In the genomic region with DNA sequence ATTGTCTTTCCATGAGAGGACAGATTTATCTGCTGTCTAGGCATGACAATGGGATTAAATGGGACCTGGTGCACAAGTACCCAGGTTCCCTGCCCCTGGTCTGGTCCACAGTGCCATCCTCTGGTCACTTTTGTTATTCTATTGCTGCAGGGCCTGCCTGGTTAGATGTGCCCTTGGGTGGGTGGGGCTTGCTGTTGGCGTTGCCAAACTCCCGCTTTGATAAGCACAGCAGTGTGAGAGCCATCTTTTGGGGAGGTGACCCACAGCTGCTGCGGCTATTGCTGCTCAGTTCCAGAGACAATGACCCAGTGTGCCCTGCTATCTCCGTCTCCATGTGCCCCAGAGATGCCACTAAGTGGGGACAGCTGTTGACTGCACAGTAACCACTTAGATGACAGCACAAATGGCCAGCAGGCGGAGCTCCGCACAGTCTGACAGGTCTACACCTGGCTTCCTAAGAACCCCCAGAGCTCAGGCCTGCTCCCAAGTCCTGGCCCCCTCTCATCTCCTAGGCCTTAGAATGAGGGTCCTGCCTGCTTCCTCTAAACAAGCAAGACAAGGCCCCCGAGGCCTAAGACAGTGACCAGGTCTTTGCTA, we compare ENCODE assay signal across 11 mouse cellular contexts. TPM values are rescaled to one million over a fixed set of nuclear protein-coding genes. Genes with fewer than 3 reads are reported as not detected.
DNase-seq lines count a peak whose midpoint lies in the region; ATAC-seq and TF ChIP-seq lines count a peak whose summit lies in the region.
"Had no signal": no experiment of that assay in that cellular context is flagged by ENCODE, and none has a peak within 500 bp of the region (broad histone marks: within the 10 kb centered on the region; RNA-seq: fewer than 3 reads in every experiment).

No protein-coding gene starts in this region.

- H3K4me3 ChIP-seq in layer of hippocampus, adult 2 months = no peak overlapping the region
- H3K4me3 ChIP-seq in MEL (ENCODE audit: control insufficient read depth in 1 of 2, insufficient read depth in 1 of 2, low read depth in 2 of 2, low read length in 2 of 2) = no peak overlapping the region
- no peak overlapping the region for H3K4me3 ChIP-seq in heart, embryonic 10.5 days
- H3K4me3 ChIP-seq in forebrain, embryonic 15.5 days = no peak overlapping the region
- H3K4me3 ChIP-seq: hindbrain, embryonic 15.5 days; limb, embryonic 10.5 days had no signal

- H3K9ac ChIP-seq in MEL (ENCODE audit: control insufficient read depth, low read depth, low read length, poor library complexity, severe bottlenecking) = no peak overlapping the region
- H3K9ac ChIP-seq in forebrain, embryonic 15.5 days (replicated peaks) = no peak overlapping the region
- H3K9ac ChIP-seq: hindbrain, embryonic 15.5 days had no signal

- WGBS in heart, embryonic 10.5 days = 54% methylated on average over 7 of the region's 7 CpGs
- WGBS in forebrain, embryonic 15.5 days = 72% methylated on average over 7 of the region's 7 CpGs

- no peaks in the 10 kb centered on the region for H3K79me2 ChIP-seq in MEL (ENCODE audit: control insufficient read depth, insufficient read depth, low read length, poor library complexity)

- H3K36me3 ChIP-seq in MEL (ENCODE audit: control insufficient read depth in 1 of 2, insufficient read depth in 2 of 2, low read length in 2 of 2) = no peaks in the 10 kb centered on the region
- no peaks in the 10 kb centered on the region for H3K36me3 ChIP-seq in splenic B cell, adult 2 months (ENCODE audit: control insufficient read depth, insufficient read depth, low read length, poor library complexity, severe bottlenecking)
- no peaks in the 10 kb centered on the region for H3K36me3 ChIP-seq in heart, embryonic 10.5 days
- H3K36me3 ChIP-seq in forebrain, embryonic 15.5 days = no peaks in the 10 kb centered on the region
- H3K36me3 ChIP-seq: hindbrain, embryonic 15.5 days; limb, embryonic 10.5 days had no signal

- no peak overlapping the region for H3K4me2 ChIP-seq in forebrain, embryonic 15.5 days (replicated peaks)
- H3K4me2 ChIP-seq: hindbrain, embryonic 15.5 days had no signal

- TF ChIP-seq EP300 in MEL (IDR thresholded peaks at IDR 0.05; ENCODE audit: low read depth in 1 of 2, low read length in 2 of 2) = no peak

- H3K27ac ChIP-seq in layer of hippocampus, adult 2 months = no peak overlapping the region
- no peak overlapping the region for H3K27ac ChIP-seq in MEL (ENCODE audit: control insufficient read depth, low read depth, low read length)
- no peak overlapping the region for H3K27ac ChIP-seq in heart, embryonic 10.5 days
- H3K27ac ChIP-seq in forebrain, embryonic 15.5 days (replicated peaks) = no peak overlapping the region
- H3K27ac ChIP-seq: hindbrain, embryonic 15.5 days; limb, embryonic 10.5 days had no signal

- peak; percentile 67 for ATAC-seq in erythroid progenitor cell, adult 5-6 weeks (replicated peaks; ENCODE audit: low FRiP score, poor library complexity, severe bottlenecking)
- ATAC-seq in forebrain, embryonic 15.5 days (replicated peaks) = no peak
- ATAC-seq: forebrain, embryonic 16.5 days had no signal

- peak; percentile 32 for TF ChIP-seq CTCF in layer of hippocampus, adult 2 months (conservative IDR thresholded peaks at IDR 0.05)
- peak in 2 of 3 experiments; percentile 35 to 57; a peak in 5 of 6 replicates for TF ChIP-seq CTCF in MEL (IDR thresholded peaks at IDR 0.05 in 2 of 3, conservative IDR thresholded peaks at IDR 0.05 in 1 of 3; ENCODE audit: control insufficient read depth in 1 of 3, insufficient read depth in 1 of 3, low read depth in 2 of 3, low read length in 3 of 3, poor library complexity in 1 of 3, severe bottlenecking in 1 of 3)

- no peak for DNase-seq in layer of hippocampus, adult 2 months (ENCODE audit: low spot score in 2 of 2)
- no peak for DNase-seq in layer of hippocampus, postnatal 25 days (ENCODE audit: extremely low spot score in 1 of 2, low spot score in 1 of 2)
- DNase-seq in MEL (ENCODE audit: low read depth, low spot score) = no peak
- peak; percentile 33 for DNase-seq in splenic B cell, adult 2 months (ENCODE audit: low read depth, low spot score)
- no peak for DNase-seq in heart, embryonic 10.5 days (ENCODE audit: low spot score)
- DNase-seq in natural killer cell, adult 2 months (ENCODE audit: low spot score in 2 of 2) = no peak

- TF ChIP-seq POLR2A in MEL (IDR thresholded peaks at IDR 0.05; ENCODE audit: control insufficient read depth in 1 of 2, insufficient read depth in 1 of 2, low read depth in 1 of 2, low read length in 2 of 2, poor library complexity in 1 of 2) = no peak

- H3K4me1 ChIP-seq in MEL (ENCODE audit: control insufficient read depth in 1 of 2, insufficient read depth in 2 of 2, low read length in 2 of 2) = no peaks in the 10 kb centered on the region
- peaks cover 18% of the 10 kb centered on the region for H3K4me1 ChIP-seq in heart, embryonic 10.5 days
- peaks cover 7% of the 10 kb centered on the region for H3K4me1 ChIP-seq in forebrain, embryonic 15.5 days

- no peaks in the 10 kb centered on the region for H3K9me3 ChIP-seq in MEL (replicated peaks; ENCODE audit: insufficient read depth, low read length)
- H3K9me3 ChIP-seq in heart, embryonic 10.5 days = no peaks in the 10 kb centered on the region
- no peaks in the 10 kb centered on the region for H3K9me3 ChIP-seq in forebrain, embryonic 15.5 days
- H3K9me3 ChIP-seq: hindbrain, embryonic 15.5 days; limb, embryonic 10.5 days had no signal

- H3K27me3 ChIP-seq in MEL (ENCODE audit: control insufficient read depth in 1 of 2, insufficient read depth in 2 of 2, low read length in 2 of 2) = no peaks in the 10 kb centered on the region
- H3K27me3 ChIP-seq in splenic B cell, adult 2 months (ENCODE audit: control insufficient read depth, insufficient read depth, low read length, poor library complexity, severe bottlenecking) = no peaks in the 10 kb centered on the region
- no peaks in the 10 kb centered on the region; the same call in 1 of the 2 replicates for H3K27me3 ChIP-seq in heart, embryonic 10.5 days (ENCODE audit: insufficient read depth, poor library complexity, severe bottlenecking)
- no peaks in the 10 kb centered on the region for H3K27me3 ChIP-seq in forebrain, embryonic 15.5 days
- H3K27me3 ChIP-seq: hindbrain, embryonic 15.5 days had no signal

- TF ChIP-seq RAD21 in MEL (IDR thresholded peaks at IDR 0.05; ENCODE audit: low read depth, low read length) = peak; percentile 23

TF ChIP-seq in MEL, 35 proteins besides CTCF, POLR2A, EP300 and RAD21 (continues in another document):
- TF ChIP-seq ZNF384 (IDR thresholded peaks at IDR 0.05; ENCODE audit: low read depth, low read length) (no peak), SMC3 (IDR thresholded peaks at IDR 0.05; ENCODE audit: low read depth, low read length) (peak; percentile 67), E2F4 (IDR thresholded peaks at IDR 0.05; ENCODE audit: borderline replicate concordance, low read depth, low read length) (no peak), RCOR1 (IDR thresholded peaks at IDR 0.05; ENCODE audit: low read depth, low read length) (no peak), ZMIZ1 (IDR thresholded peaks at IDR 0.05; ENCODE audit: low read depth, low read length) (no peak)

RNA-seq across cellular contexts. Expression of gene Cpsf4l, which starts 5.4 kb away (rescaled TPM):
- total RNA-seq in layer of hippocampus, adult 2 months (2021) = not detected
- total RNA-seq in layer of hippocampus, postnatal 25 days (2021) = under 1 TPM in 1 of 2 experiments, not detected in 1; 0.22 TPM
- total RNA-seq in MEL (2012; rRNA removed) = not detected in 2 replicates
- under 1 TPM in 1 of 2 experiments, not detected in 1; 0.70 TPM for polyA plus RNA-seq in MEL (2012; ENCODE audit: insufficient read depth in 1 of 2, insufficient read length in 2 of 2, low read depth in 1 of 2, low replicate concordance in 2 of 2, missing spikeins in 1 of 2)
- not detected in 2 replicates for total RNA-seq in erythroid progenitor cell, adult 5-6 weeks (2015; ENCODE audit: low replicate concordance)
- not detected in 2 replicates for total RNA-seq in erythroid progenitor cell, adult 5-6 weeks (2017; ENCODE audit: low replicate concordance)
- 0.15 and 0.34 TPM in 2 replicates for polyA plus RNA-seq in heart, embryonic 10.5 days (2016; fragmentation: Nextera tagmentation; extraction: Ambion mirVana)
- 0.18 and 0.38 TPM in 2 replicates for polyA plus RNA-seq in forebrain, embryonic 15.5 days (2015; fragmentation: Nextera tagmentation; extraction: Ambion mirVana)

RNA-seq across cellular contexts. Expression of gene D11Wsu47e, which starts 31.0 kb away (rescaled TPM):
- total RNA-seq in layer of hippocampus, adult 2 months (2021) = 10 to 100 TPM; 13.2 to 16.2 TPM
- 10 to 100 TPM; 11.8 to 13.5 TPM for total RNA-seq in layer of hippocampus, postnatal 25 days (2021)
- total RNA-seq in MEL (2012; rRNA removed) = 32.5 and 40.6 TPM in 2 replicates
- 10 to 100 TPM in 1 of 2 experiments, not detected in 1; 25.0 TPM for polyA plus RNA-seq in MEL (2012; ENCODE audit: insufficient read depth in 1 of 2, insufficient read length in 2 of 2, low read depth in 1 of 2, low replicate concordance in 2 of 2, missing spikeins in 1 of 2)
- total RNA-seq in erythroid progenitor cell, adult 5-6 weeks (2015; ENCODE audit: low replicate concordance) = 10.1 TPM in 1 of 2 replicates, not detected in the other
- total RNA-seq in erythroid progenitor cell, adult 5-6 weeks (2017; ENCODE audit: low replicate concordance) = 3.8 and 9.0 TPM in 2 replicates
- polyA plus RNA-seq in heart, embryonic 10.5 days (2016; fragmentation: Nextera tagmentation; extraction: Ambion mirVana) = 21.8 and 26.3 TPM in 2 replicates
- polyA plus RNA-seq in forebrain, embryonic 15.5 days (2015; fragmentation: Nextera tagmentation; extraction: Ambion mirVana) = 25.2 and 27.6 TPM in 2 replicates

RNA-seq across cellular contexts. Expression of gene Fam104a, which starts 31.2 kb away (rescaled TPM):
- total RNA-seq in layer of hippocampus, adult 2 months (2021) = 10 to 100 TPM; 26.4 to 29.1 TPM
- 10 to 100 TPM; 26.6 to 27.9 TPM for total RNA-seq in layer of hippocampus, postnatal 25 days (2021)
- total RNA-seq in MEL (2012; rRNA removed) = 34.6 and 38.1 TPM in 2 replicates
- 10 to 100 TPM in 1 of 2 experiments, not detected in 1; 33.6 TPM for polyA plus RNA-seq in MEL (2012; ENCODE audit: insufficient read depth in 1 of 2, insufficient read length in 2 of 2, low read depth in 1 of 2, low replicate concordance in 2 of 2, missing spikeins in 1 of 2)
- 24.1 and 24.3 TPM in 2 replicates for total RNA-seq in erythroid progenitor cell, adult 5-6 weeks (2015; ENCODE audit: low replicate concordance)
- total RNA-seq in erythroid progenitor cell, adult 5-6 weeks (2017; ENCODE audit: low replicate concordance) = 21.4 and 35.7 TPM in 2 replicates
- 56.2 and 60.7 TPM in 2 replicates for polyA plus RNA-seq in heart, embryonic 10.5 days (2016; fragmentation: Nextera tagmentation; extraction: Ambion mirVana)
- polyA plus RNA-seq in forebrain, embryonic 15.5 days (2015; fragmentation: Nextera tagmentation; extraction: Ambion mirVana) = 47.1 and 47.2 TPM in 2 replicates

RNA-seq across cellular contexts. Expression of gene Cdc42ep4, which starts 36.5 kb away (rescaled TPM):
- 10 to 100 TPM; 30.5 to 35.2 TPM for total RNA-seq in layer of hippocampus, adult 2 months (2021)
- 10 to 100 TPM; 41.4 to 41.8 TPM for total RNA-seq in layer of hippocampus, postnatal 25 days (2021)
- 25.3 and 27.7 TPM in 2 replicates for total RNA-seq in MEL (2012; rRNA removed)
- 10 to 100 TPM in 1 of 2 experiments, not detected in 1; 39.0 TPM for polyA plus RNA-seq in MEL (2012; ENCODE audit: insufficient read depth in 1 of 2, insufficient read length in 2 of 2, low read depth in 1 of 2, low replicate concordance in 2 of 2, missing spikeins in 1 of 2)
- 18.0 and 19.8 TPM in 2 replicates for total RNA-seq in erythroid progenitor cell, adult 5-6 weeks (2015; ENCODE audit: low replicate concordance)
- total RNA-seq in erythroid progenitor cell, adult 5-6 weeks (2017; ENCODE audit: low replicate concordance) = 31.3 and 33.8 TPM in 2 replicates
- polyA plus RNA-seq in heart, embryonic 10.5 days (2016; fragmentation: Nextera tagmentation; extraction: Ambion mirVana) = 30.4 and 45.4 TPM in 2 replicates
- 91.5 and 97.2 TPM in 2 replicates for polyA plus RNA-seq in forebrain, embryonic 15.5 days (2015; fragmentation: Nextera tagmentation; extraction: Ambion mirVana)
